Mouse (Mus musculus): ENCODE measurements at regions not wholly inside any gene's neighbourhood (a gene's known extent, or its start where the extent isn't known, plus 50 kb on each side); places are given as distances from the start of the nearest gene placed in this dataset.

DNA sequence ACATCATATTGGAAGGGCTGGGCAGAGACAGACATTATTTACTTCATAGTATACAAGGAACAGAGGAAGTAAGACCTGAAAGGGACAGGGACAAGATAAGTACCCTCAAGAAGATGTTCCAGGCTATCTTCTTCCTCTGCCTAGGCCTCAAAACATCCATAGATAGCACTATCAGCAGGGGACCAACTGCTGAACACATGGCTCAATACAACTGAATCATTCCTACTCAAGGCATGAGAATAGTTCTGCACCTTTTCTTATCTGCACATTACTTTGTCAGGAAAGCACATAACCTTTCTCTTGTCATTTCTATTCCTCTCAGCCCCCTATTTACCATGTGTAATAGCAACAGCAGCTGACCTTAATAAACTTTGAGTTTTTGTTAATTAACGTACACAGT lies 182.4 kb upstream of the Ufl1 start:
- TF ChIP-seq CTCF (IDR thresholded peaks at IDR 0.05; ENCODE audit: low read depth), result no peak
- no peak for TF ChIP-seq EP300 (IDR thresholded peaks at IDR 0.05; ENCODE audit: low read depth)

Measured in liver, postnatal 0 days (tissue).